Mouse (Mus musculus): ENCODE data around the gene Pih1d2. TPM values are rescaled to one million over a fixed set of nuclear protein-coding genes. Genes with fewer than 3 reads are reported as not detected.
A peak's percentile ranks its signal among the peaks of the same experiment; 100 is the strongest.

The Pih1d2 gene
- polyA plus RNA-seq, 1 experiment: 40.3 TPM

GRCm38 (mm10) chr9:50667579-50668498 lies 50.7 kb downstream of the Pih1d2 start:
- H3K36me3 ChIP-seq (ENCODE audit: control insufficient read depth, insufficient read depth, low read length): no peaks in the 10 kb centered on the region

DNA sequence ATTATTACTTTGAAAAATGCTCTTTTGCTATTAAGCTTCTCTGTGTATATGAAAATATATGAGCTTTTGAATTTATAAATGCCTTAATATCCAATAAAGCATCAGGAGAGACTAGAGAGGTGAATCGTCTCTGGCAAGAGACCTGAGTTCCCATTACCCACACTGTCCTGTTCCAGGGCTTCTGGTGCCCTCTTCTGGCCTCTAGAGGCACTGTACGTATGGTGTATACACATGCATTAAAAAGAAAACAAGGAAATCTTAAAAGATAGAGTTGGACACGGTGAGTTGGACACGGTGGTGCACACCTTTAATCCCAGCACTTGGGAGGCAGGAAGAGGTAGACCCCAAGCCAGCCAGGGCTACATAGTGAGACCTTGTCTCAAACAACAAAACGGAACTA lies 53.6 kb downstream of the Pih1d2 start:
- Histone ChIP-seq H3K27me3 (ENCODE audit: control insufficient read depth, insufficient read depth, low read length) (no peaks in the 10 kb centered on the region), H3K36me3 (ENCODE audit: control insufficient read depth, insufficient read depth, low read length) (no peaks in the 10 kb centered on the region)

More at GRCm38 (mm10) chr9:50667579-50668498, 50.7 kb downstream of the Pih1d2 start:
- H3K27me3 ChIP-seq (ENCODE audit: control insufficient read depth, insufficient read depth, low read length): no peaks in the 10 kb centered on the region
- H3K4me1 ChIP-seq (ENCODE audit: control insufficient read depth, insufficient read depth, low read length): no peaks in the 10 kb centered on the region
- H3K4me3 ChIP-seq (ENCODE audit: control insufficient read depth, low read depth, low read length): no peak overlapping the region
- TF ChIP-seq POLR2A (IDR thresholded peaks at IDR 0.05; ENCODE audit: control insufficient read depth, low read depth, low read length) (no peak), CTCF (IDR thresholded peaks at IDR 0.05; ENCODE audit: control insufficient read depth, insufficient read depth, insufficient replicate concordance, low read depth, low read length) (no peak)
- H3K27ac ChIP-seq (ENCODE audit: control insufficient read depth, insufficient read depth, low read depth, low read length): no peak overlapping the region

More for the DNA sequence above, 53.6 kb downstream of the Pih1d2 start:
- TF ChIP-seq CTCF (IDR thresholded peaks at IDR 0.05; ENCODE audit: control insufficient read depth, insufficient read depth, insufficient replicate concordance, low read depth, low read length): peak; percentile 17; the same call in 1 of the 2 replicates
- TF ChIP-seq POLR2A (IDR thresholded peaks at IDR 0.05; ENCODE audit: control insufficient read depth, low read depth, low read length): no peak
- H3K27ac ChIP-seq (ENCODE audit: control insufficient read depth, insufficient read depth, low read depth, low read length): no peak overlapping the region
- no peak overlapping the region for H3K4me3 ChIP-seq (ENCODE audit: control insufficient read depth, low read depth, low read length)
- no peaks in the 10 kb centered on the region for H3K4me1 ChIP-seq (ENCODE audit: control insufficient read depth, insufficient read depth, low read length)

Other genes starting within 250 kb of the Pih1d2 start
- 0.16 and 0.87 TPM in 2 replicates for gene Plet1, start 122.8 kb upstream of the Pih1d2 start, polyA plus RNA-seq (2012; rRNA removed)
- gene Pts, start 88.6 kb upstream of the Pih1d2 start, polyA plus RNA-seq (2012; rRNA removed): 9.9 and 10.7 TPM in 2 replicates
- gene Il18, start 62.5 kb upstream of the Pih1d2 start, polyA plus RNA-seq (2012; rRNA removed): 0.67 and 0.72 TPM in 2 replicates
- gene Bco2, start 62.1 kb upstream of the Pih1d2 start, polyA plus RNA-seq (2012; rRNA removed): 0.67 and 0.89 TPM in 2 replicates
- 3.7 and 6.2 TPM in 2 replicates for gene Tex12, start 56.0 kb upstream of the Pih1d2 start, polyA plus RNA-seq (2012; rRNA removed)
- gene Sdhd, start 13.5 kb upstream of the Pih1d2 start, polyA plus RNA-seq (2012; rRNA removed): 61.7 and 75.8 TPM in 2 replicates
- gene Timm8b, start 13.4 kb upstream of the Pih1d2 start, polyA plus RNA-seq (2012; rRNA removed): 512 and 577 TPM in 2 replicates
- 6.0 and 6.4 TPM in 2 replicates for gene Nkapd1, start 143 bp downstream of the Pih1d2 start, polyA plus RNA-seq (2012; rRNA removed)
- 36.8 and 39.7 TPM in 2 replicates for gene Dlat, start 42.5 kb downstream of the Pih1d2 start, polyA plus RNA-seq (2012; rRNA removed)
- 14.1 and 15.0 TPM in 2 replicates for gene Dixdc1, start 122.2 kb downstream of the Pih1d2 start, polyA plus RNA-seq (2012; rRNA removed)
- gene 2310030G06Rik, start 129.2 kb downstream of the Pih1d2 start, polyA plus RNA-seq (2012; rRNA removed): 1.6 and 2.1 TPM in 2 replicates
- gene Cryab, start 134.0 kb downstream of the Pih1d2 start, polyA plus RNA-seq (2012; rRNA removed): 4.4 and 6.0 TPM in 2 replicates
- 2.3 and 3.6 TPM in 2 replicates for gene Hspb2, start 135.0 kb downstream of the Pih1d2 start, polyA plus RNA-seq (2012; rRNA removed)
- gene Fdxacb1, start 150.9 kb downstream of the Pih1d2 start, polyA plus RNA-seq (2012; rRNA removed): 5.3 and 5.8 TPM in 2 replicates
- 31.0 and 40.0 TPM in 2 replicates for gene Alg9, start 157.7 kb downstream of the Pih1d2 start, polyA plus RNA-seq (2012; rRNA removed)
- 662 and 684 TPM in 2 replicates for gene 1110032A03Rik, start 158.2 kb downstream of the Pih1d2 start, polyA plus RNA-seq (2012; rRNA removed)
- gene Ppp2r1b, start 228.0 kb downstream of the Pih1d2 start, polyA plus RNA-seq (2012; rRNA removed): 77.4 and 80.9 TPM in 2 replicates

Data from testis, adult 2 months (tissue).